Mouse (Mus musculus) forebrain, embryonic 14.5 days (tissue): ENCODE data around the gene Creb3l2. TPM values are rescaled to one million over a fixed set of nuclear protein-coding genes. Genes with fewer than 3 reads are reported as not detected.

ENCODE experiments used
- ATAC-seq: fragments of 200-750 bp; cut with Nextera tagmentation; 2 replicates; pipeline ENCODE4 v1.8.0; 2017; ENCODE audit warnings: mild to moderate bottlenecking, moderate library complexity
- DNase-seq: peaks from one replicate; pipeline ENCODE4 v3.0.0-alpha.2; 2015; ENCODE audit warnings: low spot score
- H3K27ac ChIP-seq: fragments of 300-500 bp; sonication (generic); 2 replicates; pipeline ENCODE4 v1.5.1; 2014; ENCODE audit warnings: low read depth, mild to moderate bottlenecking, control low read depth, low read length, moderate library complexity
- H3K27me3 ChIP-seq: fragments of 300-500 bp; sonication (generic); replicated peaks from 2 replicates; pipeline ENCODE4 v1.6.1; 2014; ENCODE audit warnings: low read length, control low read depth, mixed read lengths; ENCODE audit not compliant: control insufficient read depth, insufficient read depth
- H3K36me3 ChIP-seq: fragments of 300-500 bp; sonication (generic); 2 replicates; pipeline ENCODE4 v1.6.1; 2014; ENCODE audit warnings: low read length, control low read depth; ENCODE audit not compliant: control insufficient read depth, insufficient read depth
- H3K4me1 ChIP-seq: fragments of 300-500 bp; sonication (generic); 2 replicates; pipeline ENCODE4 v1.6.1; 2014; ENCODE audit warnings: antibody characterized with exemption, low read length, control low read depth; ENCODE audit not compliant: control insufficient read depth, insufficient read depth
- H3K4me2 ChIP-seq: fragments of 300-500 bp; sonication (generic); 2 replicates; pipeline ENCODE4 v1.6.1; 2014; ENCODE audit warnings: mild to moderate bottlenecking, control low read depth, low read length
- H3K4me3 ChIP-seq: fragments of 300-500 bp; sonication (generic); 2 replicates; pipeline ENCODE4 v1.5.1; 2014; ENCODE audit warnings: low read depth, low read length, control low read depth
- H3K9ac ChIP-seq: fragments of 300-500 bp; sonication (generic); 2 replicates; pipeline ENCODE4 v1.6.1; 2014; ENCODE audit warnings: mild to moderate bottlenecking, low read length, control low read depth, moderate library complexity
- H3K9me3 ChIP-seq: fragments of 300-500 bp; sonication (generic); replicated peaks from 2 replicates; pipeline ENCODE4 v1.6.1; 2016; ENCODE audit warnings: low read length, control low read depth, mixed read lengths; ENCODE audit not compliant: control insufficient read depth
- WGBS: fragments of 180-500 bp; shearing (Covaris S2); extraction: QIAGEN DNeasy Blood & Tissue Kit; methylation state at CpG from one replicate; pipeline ENCODE4 v1.1.7; 2014; 5-methylcytosine and 5-hydroxymethylcytosine counted together
- polyA plus RNA-seq: library from polyadenylated mRNA; unstranded; fragments of >200 nt; fragmentation: Nextera tagmentation; extraction: Ambion mirVana; gene quantifications from 2 replicates; pipeline ENCODE4 v1.2.1, GENCODE M21; 2014

Creb3l2 gene
- polyA plus RNA-seq, 1 experiment from 2014 or later, result 2.4 TPM

GRCm38 (mm10) chr6:37336831-37337260, 105.1 kb downstream of the Creb3l2 start:
- 0 out of 2 replicates have a peak overlapping the region, but pooled peaks have one; percentile 23 for H3K27ac ChIP-seq
- ATAC-seq, result peak; percentile 44; the same call in 1 of the 2 replicates
- WGBS, result 4% methylated on average over 5 of the region's 5 CpGs

GRCm38 (mm10) chr6:37336381-37336780, 105.6 kb downstream of the Creb3l2 start:
- Histone ChIP-seq H3K9me3 (no peaks in the 10 kb centered on the region), H3K4me3 (no peak overlapping the region), H3K27ac (peak overlapping the region; percentile 9; the same call in 1 of the 2 replicates), H3K9ac (no peak overlapping the region), H3K36me3 (no peaks in the 10 kb centered on the region), H3K4me2 (no peak overlapping the region), H3K4me1 (peaks cover 15% of the 10 kb centered on the region), H3K27me3 (no peaks in the 10 kb centered on the region)
- WGBS, result 61% methylated on average over 7 of the region's 7 CpGs
- ATAC-seq (0 out of 2 replicates have a peak, but pooled peaks have one; percentile 19), DNase-seq (peak; percentile 35)

More at GRCm38 (mm10) chr6:37336831-37337260, 105.1 kb downstream of the Creb3l2 start:
- no peaks in the 10 kb centered on the region for H3K36me3 ChIP-seq
- peaks cover 12% of the 10 kb centered on the region for H3K4me1 ChIP-seq
- H3K9ac ChIP-seq, result no peak overlapping the region; the same call in 1 of the 2 replicates
- DNase-seq, result no peak
- no peak overlapping the region for H3K4me2 ChIP-seq
- H3K27me3 ChIP-seq, result no peaks in the 10 kb centered on the region
- H3K4me3 ChIP-seq, result no peak overlapping the region
- H3K9me3 ChIP-seq, result no peaks in the 10 kb centered on the region

- H3K27ac ChIP-seq, result no peak overlapping the region
- H3K4me3 ChIP-seq, result no peak overlapping the region
- 84% methylated on average over 10 of the region's 10 CpGs for WGBS
- H3K9me3 ChIP-seq, result no peaks in the 10 kb centered on the region
- no peaks in the 10 kb centered on the region for H3K36me3 ChIP-seq
- DNase-seq (no peak), ATAC-seq (no peak)
- H3K27me3 ChIP-seq, result no peaks in the 10 kb centered on the region
- H3K9ac ChIP-seq, result no peak overlapping the region
- peaks cover 30% of the 10 kb centered on the region for H3K4me1 ChIP-seq
- H3K4me2 ChIP-seq, result no peak overlapping the region
These were observed 109.1 kb downstream of the Creb3l2 start for GRCm38 (mm10) chr6:37332846-37333245.

GRCm38 (mm10) chr6:37329901-37330864, 111.8 kb downstream of the Creb3l2 start:
- WGBS, result 17% methylated on average over 5 of the region's 5 CpGs
- Histone ChIP-seq H3K9ac (no peak overlapping the region), H3K27ac (peak overlapping the region; percentile 3; the same call in 1 of the 2 replicates), H3K9me3 (no peaks in the 10 kb centered on the region), H3K4me2 (no peak overlapping the region), H3K36me3 (no peaks in the 10 kb centered on the region), H3K4me3 (no peak overlapping the region), H3K4me1 (peaks cover 29% of the 10 kb centered on the region), H3K27me3 (no peaks in the 10 kb centered on the region)
- DNase-seq (peak; percentile 81), ATAC-seq (peak; percentile 84)

- no peaks in the 10 kb centered on the region for H3K27me3 ChIP-seq
- DNase-seq (no peak), ATAC-seq (no peak)
- no peaks in the 10 kb centered on the region for H3K36me3 ChIP-seq
- no peak overlapping the region for H3K27ac ChIP-seq
- no peak overlapping the region for H3K9ac ChIP-seq
- no peaks in the 10 kb centered on the region for H3K9me3 ChIP-seq
- WGBS, result 81% methylated on average over 3 of the region's 3 CpGs
- H3K4me1 ChIP-seq, result peaks cover 29% of the 10 kb centered on the region
- H3K4me2 ChIP-seq, result no peak overlapping the region
- H3K4me3 ChIP-seq, result no peak overlapping the region
These were observed 112.6 kb downstream of the Creb3l2 start for GRCm38 (mm10) chr6:37329376-37329775.

- DNase-seq, result peak; percentile 49
- H3K36me3 ChIP-seq, result no peaks in the 10 kb centered on the region
These were observed 113.3 kb downstream of the Creb3l2 start for GRCm38 (mm10) chr6:37328671-37329070.

GRCm38 (mm10) chr6:37327519-37327918, 114.4 kb downstream of the Creb3l2 start:
- 48% methylated on average over 6 of the region's 6 CpGs for WGBS
- H3K4me2 ChIP-seq, result no peak overlapping the region
- H3K27me3 ChIP-seq, result no peaks in the 10 kb centered on the region
- H3K27ac ChIP-seq, result no peak overlapping the region
- H3K4me3 ChIP-seq, result no peak overlapping the region
- peaks cover 29% of the 10 kb centered on the region for H3K4me1 ChIP-seq
- H3K36me3 ChIP-seq, result no peaks in the 10 kb centered on the region
- DNase-seq (no peak), ATAC-seq (no peak)
- H3K9me3 ChIP-seq, result no peaks in the 10 kb centered on the region
- H3K9ac ChIP-seq, result no peak overlapping the region

More at GRCm38 (mm10) chr6:37328671-37329070, 113.3 kb downstream of the Creb3l2 start:
- H3K27me3 ChIP-seq, result no peaks in the 10 kb centered on the region
- WGBS, result 24% methylated on average over 7 of the region's 7 CpGs
- H3K4me3 ChIP-seq, result no peak overlapping the region
- no peak overlapping the region for H3K9ac ChIP-seq
- peak; percentile 11; the same call in 1 of the 2 replicates for ATAC-seq
- no peak overlapping the region for H3K27ac ChIP-seq
- H3K4me1 ChIP-seq, result peaks cover 29% of the 10 kb centered on the region
- H3K4me2 ChIP-seq, result no peak overlapping the region
- no peaks in the 10 kb centered on the region for H3K9me3 ChIP-seq

- peaks cover 27% of the 10 kb centered on the region for H3K4me1 ChIP-seq
- H3K36me3 ChIP-seq, result no peaks in the 10 kb centered on the region
- no peak overlapping the region for H3K27ac ChIP-seq
- peak; percentile 79 for DNase-seq
- H3K9ac ChIP-seq, result no peak overlapping the region
- no peaks in the 10 kb centered on the region for H3K27me3 ChIP-seq
- no peak overlapping the region for H3K4me2 ChIP-seq
- no peak overlapping the region for H3K4me3 ChIP-seq
- H3K9me3 ChIP-seq, result no peaks in the 10 kb centered on the region
- WGBS, result 30% methylated on average over 8 of the region's 8 CpGs
- ATAC-seq, result no peak
These were observed 115.4 kb downstream of the Creb3l2 start for GRCm38 (mm10) chr6:37326603-37326955.
